Mouse (Mus musculus) testis, adult 2 months (tissue): ENCODE data around the gene Itgav.

Experiments
- CTCF ChIP-seq: fragments of 200-500 bp; IDR thresholded peaks from 2 replicates; pipeline ENCODE4 v1.5.1; 2012; ENCODE audit warnings: low read depth, mild to moderate bottlenecking, inconsistent platforms, low read length, moderate library complexity; ENCODE audit not compliant: control insufficient read depth, insufficient read depth, insufficient replicate concordance
- POLR2A ChIP-seq: fragments of 200-500 bp; IDR thresholded peaks from 2 replicates; pipeline ENCODE4 v1.6.1; 2012; ENCODE audit warnings: low read depth, mild to moderate bottlenecking, inconsistent platforms, low read length, moderate library complexity; ENCODE audit not compliant: control insufficient read depth

- no peak for TF ChIP-seq POLR2A
- TF ChIP-seq CTCF, result no peak
Observed at GRCm38 (mm10) chr2:83699324-83699723, 24.9 kb upstream of the Itgav start.
